Mouse (Mus musculus) midbrain, postnatal 0 days (tissue): ENCODE results near the gene Mrpl12. TPM values are rescaled to one million over a fixed set of nuclear protein-coding genes. Genes with fewer than 3 reads are reported as not detected.

Source experiments
- ATAC-seq: fragments of 200-750 bp; cut with Nextera tagmentation; 2 replicates; pipeline ENCODE4 v1.8.0; 2017; ENCODE audit warnings: moderate number of reproducible peaks, mild to moderate bottlenecking, moderate TSS enrichment, moderate library complexity; ENCODE audit not compliant: low FRiP score
- DNase-seq: peaks from one replicate; pipeline ENCODE4 v3.0.0-alpha.2; 2015; ENCODE audit warnings: low spot score
- H3K27ac ChIP-seq: fragments of 300-500 bp; sonication (generic); 2 replicates; pipeline ENCODE4 v1.5.1; 2014; ENCODE audit warnings: low read depth, mild to moderate bottlenecking, low read length, mixed read lengths
- H3K27me3 ChIP-seq: fragments of 300-500 bp; sonication (generic); 2 replicates; pipeline ENCODE4 v1.6.1; 2014; ENCODE audit warnings: low read length, control low read depth, mixed read lengths; ENCODE audit not compliant: insufficient read depth
- H3K36me3 ChIP-seq: fragments of 300-500 bp; sonication (generic); 2 replicates; pipeline ENCODE4 v1.6.1; 2014; ENCODE audit warnings: low read length, control low read depth, mixed read lengths; ENCODE audit not compliant: insufficient read depth
- H3K4me1 ChIP-seq: fragments of 300-500 bp; sonication (generic); 2 replicates; pipeline ENCODE4 v1.6.1; 2014; ENCODE audit warnings: mild to moderate bottlenecking, control low read depth, antibody characterized with exemption, low read length, mixed read lengths; ENCODE audit not compliant: insufficient read depth
- H3K4me2 ChIP-seq: fragments of 300-500 bp; sonication (generic); 2 replicates; pipeline ENCODE4 v1.6.1; 2014; ENCODE audit warnings: low read depth, mild to moderate bottlenecking, low read length, mixed read lengths; ENCODE audit not compliant: poor library complexity, severe bottlenecking
- H3K4me3 ChIP-seq: fragments of 300-500 bp; sonication (generic); 2 replicates; pipeline ENCODE4 v1.5.1; 2014; ENCODE audit warnings: low read depth, mild to moderate bottlenecking, low read length, moderate library complexity
- H3K9ac ChIP-seq: fragments of 300-500 bp; sonication (generic); replicated peaks from 2 replicates; pipeline ENCODE4 v1.6.1; 2014; ENCODE audit warnings: mild to moderate bottlenecking, low read length, moderate library complexity, mixed read lengths; ENCODE audit not compliant: poor library complexity, severe bottlenecking
- H3K9me3 ChIP-seq: fragments of 300-500 bp; sonication (generic); 2 replicates; pipeline ENCODE4 v1.6.1; 2016; ENCODE audit warnings: low read length, control low read depth
- CTCF ChIP-seq: IDR thresholded peaks from 2 replicates; pipeline ENCODE4 v1.5.1; 2016; ENCODE audit warnings: antibody characterized with exemption, mild to moderate bottlenecking
- WGBS: fragments of 180-500 bp; shearing (Covaris S2); extraction: QIAGEN DNeasy Blood & Tissue Kit; methylation state at CpG from one replicate; pipeline ENCODE4 v1.1.7; 2014; 5-methylcytosine and 5-hydroxymethylcytosine counted together
- polyA plus RNA-seq: library from polyadenylated mRNA; unstranded; fragments of >200 nt; fragmentation: Nextera tagmentation; extraction: Ambion mirVana; gene quantifications from 2 replicates; pipeline ENCODE4 v1.2.1, GENCODE M21; 2015
- total RNA-seq: library from RNA; depleted of rRNA; stranded (reverse); fragments of >200 nt; gene quantifications from 2 replicates; pipeline ENCODE4 v1.2.3, GENCODE M21; 2014

Mrpl12 gene
- total and polyA plus RNA-seq, 2 experiments from 2014 or later = 42.7 to 147 TPM

GRCm38 (mm10) chr11:120528903-120529302 is 44.5 kb downstream of the Mrpl12 start:
- 57% methylated on average over 4 of the region's 4 CpGs for WGBS
- Histone ChIP-seq H3K27me3 (peaks cover 34% of the 10 kb centered on the region), H3K36me3 (no peaks in the 10 kb centered on the region), H3K4me2 (no peak overlapping the region), H3K4me1 (no peaks in the 10 kb centered on the region), H3K9me3 (no peaks in the 10 kb centered on the region), H3K9ac (no peak overlapping the region), H3K27ac (no peak overlapping the region), H3K4me3 (no peak overlapping the region)
- no peak for TF ChIP-seq CTCF
- no peak for ATAC-seq
- no peak for DNase-seq

GRCm38 (mm10) chr11:120530085-120530964 is 45.9 kb downstream of the Mrpl12 start, which contains the start of gene Gcgr:
Gene Gcgr (plus strand): TSS chr11:120530699.
- WGBS = 9% methylated on average over 45 of the region's 62 CpGs
- TF ChIP-seq CTCF = no peak
- Histone ChIP-seq H3K4me2 (peak within 1 kb of the TSS; percentile 52), H3K27me3 (peaks cover 34% of the 10 kb centered on the region), H3K4me1 (no peaks in the 10 kb centered on the region), H3K27ac (no peak within 1 kb of the TSS), H3K4me3 (peak within 1 kb of the TSS; percentile 30), H3K9ac (no peak within 1 kb of the TSS), H3K9me3 (no peaks in the 10 kb centered on the region), H3K36me3 (no peaks in the 10 kb centered on the region)
- no peak for ATAC-seq
- no peak for DNase-seq

GRCm38 (mm10) chr11:120531646-120532045 is 47.2 kb downstream of the Mrpl12 start:
- no peak overlapping the region for H3K4me2 ChIP-seq
- WGBS = 34% methylated on average over 9 of the region's 9 CpGs
- no peak for TF ChIP-seq CTCF
- H3K4me1 ChIP-seq = no peaks in the 10 kb centered on the region
- no peak for DNase-seq
- H3K27me3 ChIP-seq = peaks cover 34% of the 10 kb centered on the region
- H3K27ac ChIP-seq = no peak overlapping the region
- H3K4me3 ChIP-seq = no peak overlapping the region
- no peak for ATAC-seq
- no peaks in the 10 kb centered on the region for H3K9me3 ChIP-seq
- H3K36me3 ChIP-seq = no peaks in the 10 kb centered on the region
- no peak overlapping the region for H3K9ac ChIP-seq

GRCm38 (mm10) chr11:120534093-120534492 is 49.7 kb downstream of the Mrpl12 start:
- no peak for DNase-seq
- Histone ChIP-seq H3K27ac (no peak overlapping the region), H3K9me3 (no peaks in the 10 kb centered on the region), H3K36me3 (no peaks in the 10 kb centered on the region), H3K9ac (no peak overlapping the region), H3K4me2 (no peak overlapping the region), H3K4me1 (peaks cover 3% of the 10 kb centered on the region; the same call in 1 of the 2 replicates), H3K27me3 (peaks cover 29% of the 10 kb centered on the region), H3K4me3 (no peak overlapping the region)
- ATAC-seq = no peak
- WGBS = 85% methylated on average over 8 of the region's 8 CpGs
- TF ChIP-seq CTCF = no peak

GRCm38 (mm10) chr11:120535145-120535544 is 50.7 kb downstream of the Mrpl12 start:
- Histone ChIP-seq H3K27ac (no peak overlapping the region), H3K4me3 (no peak overlapping the region), H3K36me3 (0 out of 2 replicates have a peak, but pooled peaks cover 3% of the 10 kb centered on the region), H3K4me1 (peaks cover 9% of the 10 kb centered on the region; the same call in 1 of the 2 replicates), H3K4me2 (no peak overlapping the region), H3K27me3 (peaks cover 19% of the 10 kb centered on the region), H3K9me3 (no peaks in the 10 kb centered on the region), H3K9ac (no peak overlapping the region)
- ATAC-seq = no peak
- WGBS = 76% methylated on average over 3 of the region's 3 CpGs
- no peak for DNase-seq
- TF ChIP-seq CTCF = no peak

GRCm38 (mm10) chr11:120535804-120536203 is 51.4 kb downstream of the Mrpl12 start:
- ATAC-seq (no peak), DNase-seq (no peak)
- Histone ChIP-seq H3K9ac (no peak overlapping the region), H3K27me3 (peaks cover 13% of the 10 kb centered on the region), H3K9me3 (no peaks in the 10 kb centered on the region), H3K4me1 (peaks cover 9% of the 10 kb centered on the region; the same call in 1 of the 2 replicates), H3K27ac (no peak overlapping the region), H3K4me3 (no peak overlapping the region), H3K36me3 (0 out of 2 replicates have a peak, but pooled peaks cover 3% of the 10 kb centered on the region), H3K4me2 (no peak overlapping the region)
- no peak for TF ChIP-seq CTCF
- 63% methylated on average over 3 of the region's 3 CpGs for WGBS
